Mouse (Mus musculus): ENCODE results near the gene Skap1. TPM values are rescaled to one million over a fixed set of nuclear protein-coding genes. Genes with fewer than 3 reads are reported as not detected.
A peak's percentile ranks its signal among the peaks of the same experiment; 100 is the strongest.

Gene Skap1
- polyA plus RNA-seq, 1 experiment from 2014 or later = 6.5 TPM

DNA sequence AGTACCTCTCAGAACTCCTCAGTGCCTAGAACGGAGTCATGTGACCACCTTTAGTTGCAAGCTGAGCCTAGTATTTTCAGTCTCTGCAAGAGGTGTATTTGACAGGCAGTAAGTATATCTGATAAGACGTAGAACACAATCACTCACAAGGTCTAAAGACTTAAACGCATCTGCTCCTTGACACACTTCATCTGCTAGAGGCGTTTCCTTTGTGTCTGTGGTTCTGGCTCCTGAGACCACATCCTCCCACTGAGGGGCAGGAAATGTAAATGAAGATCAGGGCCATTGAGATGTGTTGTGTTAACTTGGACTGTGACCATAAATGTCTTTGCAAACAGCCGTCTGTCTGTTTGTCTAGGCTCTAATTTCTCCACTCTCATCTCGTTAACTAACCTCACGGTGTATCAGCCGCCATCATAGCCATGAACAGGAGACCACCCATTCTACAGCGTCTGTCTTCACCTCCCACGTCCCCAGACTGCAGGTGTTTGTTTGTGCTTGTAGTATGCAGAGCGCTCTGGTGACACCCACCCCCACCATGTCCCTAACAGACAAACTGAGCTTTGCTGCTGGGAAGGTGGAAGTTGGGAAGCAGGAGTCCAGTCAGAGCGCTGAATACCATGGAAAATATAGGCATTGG lies 22.7 kb upstream of the Skap1 start:
- no peak for ATAC-seq (ENCODE audit: low FRiP score, low read depth)
- H3K9ac ChIP-seq = no peak overlapping the region
- H3K9me3 ChIP-seq = no peaks in the 10 kb centered on the region
- 68% methylated on average over 12 of the region's 12 CpGs for WGBS
- H3K27me3 ChIP-seq = no peaks in the 10 kb centered on the region
- no peak overlapping the region for H3K4me3 ChIP-seq
- no peak overlapping the region for H3K4me2 ChIP-seq
- H3K4me1 ChIP-seq (replicated peaks) = peaks cover 10% of the 10 kb centered on the region
- H3K36me3 ChIP-seq = no peaks in the 10 kb centered on the region
- H3K27ac ChIP-seq (replicated peaks) = no peak overlapping the region

DNA sequence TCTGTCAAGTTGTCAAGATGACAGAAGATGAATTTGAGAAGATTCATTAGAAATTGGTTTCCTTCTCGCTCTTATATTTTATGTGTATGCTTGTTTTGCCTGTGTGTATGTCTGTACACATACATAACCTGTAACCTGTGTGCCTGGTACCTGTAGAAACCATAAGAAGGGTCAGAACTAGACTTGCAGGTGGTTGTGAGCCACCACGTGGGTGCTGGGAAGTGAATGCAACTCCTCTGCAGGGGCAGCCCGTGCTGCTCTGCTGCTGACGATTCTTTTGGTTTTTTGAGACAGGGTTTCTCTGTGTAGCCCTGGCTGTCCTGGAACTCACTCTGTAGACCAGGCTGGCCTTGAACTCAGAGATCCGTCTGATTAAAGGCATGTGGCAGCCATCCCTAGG lies 21.9 kb upstream of the Skap1 start:
- no peak for ATAC-seq (ENCODE audit: low FRiP score, low read depth)
- Histone ChIP-seq H3K27me3 (no peaks in the 10 kb centered on the region), H3K4me3 (no peak overlapping the region), H3K27ac (replicated peaks) (no peak overlapping the region), H3K9ac (no peak overlapping the region), H3K4me1 (replicated peaks) (peaks cover 10% of the 10 kb centered on the region), H3K9me3 (no peaks in the 10 kb centered on the region), H3K4me2 (no peak overlapping the region), H3K36me3 (no peaks in the 10 kb centered on the region)
- WGBS = 90% methylated on average over 5 of the region's 5 CpGs

- H3K9ac ChIP-seq = no peak overlapping the region
- H3K4me1 ChIP-seq (replicated peaks) = no peaks in the 10 kb centered on the region
- H3K36me3 ChIP-seq = no peaks in the 10 kb centered on the region
- 0 out of 2 replicates have a peak overlapping the region, but pooled peaks have one; percentile 15 for H3K27ac ChIP-seq (replicated peaks)
- 44% methylated on average over 24 of the region's 24 CpGs for WGBS
- ATAC-seq (ENCODE audit: low FRiP score, low read depth) = no peak
- no peaks in the 10 kb centered on the region for H3K9me3 ChIP-seq
- H3K4me3 ChIP-seq = no peak overlapping the region
- H3K27me3 ChIP-seq = no peaks in the 10 kb centered on the region
- H3K4me2 ChIP-seq = no peak overlapping the region
Measured at GRCm38 (mm10) chr11:96447931-96448330, 16.5 kb upstream of the Skap1 start.

DNA sequence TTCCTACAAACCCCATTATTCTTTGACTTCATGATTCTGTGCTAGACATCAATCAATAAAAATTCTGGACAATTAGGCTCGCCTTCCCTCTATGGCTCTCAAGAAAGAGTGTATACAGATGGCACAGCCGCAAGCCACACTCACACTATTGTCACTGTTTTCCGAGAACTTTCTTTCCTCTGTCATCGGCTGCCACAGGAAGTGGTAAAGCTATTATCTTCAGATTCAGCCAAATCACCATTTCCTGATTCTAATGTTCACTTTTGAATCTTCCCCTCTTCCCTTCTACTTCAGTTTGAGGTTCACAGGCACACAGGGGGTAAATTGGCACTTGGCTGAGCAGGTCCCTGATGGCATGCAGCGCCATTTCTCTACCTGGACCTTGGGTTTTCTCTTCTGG lies 9.3 kb upstream of the Skap1 start:
- no peak for ATAC-seq (ENCODE audit: low FRiP score, low read depth)
- no peaks in the 10 kb centered on the region for H3K9me3 ChIP-seq
- no peaks in the 10 kb centered on the region for H3K36me3 ChIP-seq
- WGBS = 75% methylated on average over 5 of the region's 5 CpGs
- H3K27me3 ChIP-seq = no peaks in the 10 kb centered on the region
- H3K9ac ChIP-seq = no peak overlapping the region
- H3K4me3 ChIP-seq = no peak overlapping the region
- peak overlapping the region; percentile 76; the same call in 1 of the 2 replicates for H3K27ac ChIP-seq (replicated peaks)
- no peak overlapping the region for H3K4me2 ChIP-seq
- peaks cover 30% of the 10 kb centered on the region for H3K4me1 ChIP-seq (replicated peaks)

- Histone ChIP-seq H3K4me3 (no peak overlapping the region), H3K36me3 (no peaks in the 10 kb centered on the region), H3K27ac (replicated peaks) (peak overlapping the region; percentile 76), H3K9ac (no peak overlapping the region), H3K27me3 (no peaks in the 10 kb centered on the region), H3K9me3 (no peaks in the 10 kb centered on the region), H3K4me1 (replicated peaks) (peaks cover 30% of the 10 kb centered on the region), H3K4me2 (no peak overlapping the region)
- no peak for ATAC-seq (ENCODE audit: low FRiP score, low read depth)
- WGBS = 75% methylated on average over 6 of the region's 6 CpGs
Measured at GRCm38 (mm10) chr11:96455699-96456326, 8.6 kb upstream of the Skap1 start.

DNA sequence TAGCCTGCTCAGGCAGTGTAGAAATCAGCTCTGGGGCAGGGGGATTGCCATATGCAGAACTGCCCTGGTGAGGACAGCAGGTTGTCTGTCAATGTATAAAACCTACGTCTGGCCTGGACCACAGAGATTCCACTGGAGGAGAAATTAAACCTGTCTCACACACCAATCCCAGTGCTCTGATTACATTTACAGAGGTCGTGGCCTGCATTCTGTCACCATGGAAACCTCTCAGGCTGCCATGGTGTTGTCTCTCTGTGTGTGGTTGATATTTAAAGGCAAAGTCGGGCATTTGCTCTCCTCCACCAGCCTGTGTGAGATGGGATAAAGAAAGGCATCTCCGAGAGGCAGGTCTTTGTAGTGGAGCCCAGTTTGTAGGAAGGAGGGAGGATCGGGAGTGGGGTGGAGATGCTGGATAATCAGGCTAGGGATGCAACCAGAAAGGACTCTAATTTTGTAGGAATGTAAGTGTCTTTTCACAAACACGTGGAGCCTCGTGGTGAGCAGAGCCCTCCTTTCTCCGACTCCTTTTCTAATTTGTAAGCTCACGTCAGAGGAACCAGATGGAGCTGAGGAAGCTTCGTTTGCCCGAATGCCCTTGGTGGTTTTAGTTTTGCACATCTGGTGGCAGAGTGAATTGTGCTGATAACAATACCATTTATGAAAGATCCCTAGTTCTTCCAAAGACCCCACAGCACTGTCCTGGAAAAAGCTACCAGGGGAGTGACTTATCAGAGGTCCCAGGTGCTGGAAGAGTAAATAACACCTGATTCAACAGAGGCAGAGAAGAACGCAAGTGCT lies 7.7 kb upstream of the Skap1 start:
- Histone ChIP-seq H3K4me3 (no peak overlapping the region), H3K9ac (no peak overlapping the region), H3K27me3 (no peaks in the 10 kb centered on the region), H3K36me3 (no peaks in the 10 kb centered on the region), H3K4me1 (replicated peaks) (peaks cover 37% of the 10 kb centered on the region), H3K4me2 (peak overlapping the region; percentile 6; the same call in 1 of the 2 replicates), H3K27ac (replicated peaks) (peak overlapping the region; percentile 76), H3K9me3 (no peaks in the 10 kb centered on the region)
- peak; percentile 84 for ATAC-seq (ENCODE audit: low FRiP score, low read depth)
- WGBS = 11% methylated on average over 12 of the region's 12 CpGs

DNA sequence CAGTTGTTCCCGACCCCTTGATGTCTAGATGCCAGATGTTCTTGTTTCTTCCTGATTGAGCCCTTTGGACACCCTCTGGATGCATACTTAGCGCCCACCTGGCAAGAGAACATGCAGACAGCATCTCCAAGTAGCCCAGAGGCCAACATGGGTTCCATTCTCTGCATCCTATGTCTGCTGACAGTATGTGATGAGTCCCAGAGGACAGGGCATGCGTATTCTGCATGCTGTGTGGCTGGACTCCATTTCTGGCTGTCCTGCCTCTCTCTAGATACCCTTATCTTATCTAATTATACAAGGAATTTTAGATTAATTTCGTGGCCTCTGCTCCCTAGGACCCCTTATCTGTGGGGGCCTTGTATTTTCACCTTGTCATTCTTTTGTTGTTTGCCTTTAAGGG lies 2.6 kb upstream of the Skap1 start:
- ATAC-seq (ENCODE audit: low FRiP score, low read depth) = peak; percentile 10; the same call in 1 of the 2 replicates
- no peak overlapping the region for H3K4me3 ChIP-seq
- peak overlapping the region; percentile 22 for H3K4me2 ChIP-seq
- H3K9ac ChIP-seq = no peak overlapping the region
- H3K4me1 ChIP-seq (replicated peaks) = peaks cover 44% of the 10 kb centered on the region
- no peaks in the 10 kb centered on the region for H3K9me3 ChIP-seq
- peak overlapping the region; percentile 86 for H3K27ac ChIP-seq (replicated peaks)
- H3K27me3 ChIP-seq = no peaks in the 10 kb centered on the region
- 35% methylated on average over 4 of the region's 4 CpGs for WGBS
- no peaks in the 10 kb centered on the region for H3K36me3 ChIP-seq

GRCm38 (mm10) chr11:96462191-96462752 lies 2.1 kb upstream of the Skap1 start:
- 3% methylated on average over 9 of the region's 9 CpGs for WGBS
- no peaks in the 10 kb centered on the region for H3K36me3 ChIP-seq
- H3K27me3 ChIP-seq = no peaks in the 10 kb centered on the region
- no peak overlapping the region for H3K9ac ChIP-seq
- peak overlapping the region; percentile 86 for H3K27ac ChIP-seq (replicated peaks)
- no peak overlapping the region for H3K4me3 ChIP-seq
- H3K4me1 ChIP-seq (replicated peaks) = peaks cover 43% of the 10 kb centered on the region
- no peaks in the 10 kb centered on the region for H3K9me3 ChIP-seq
- H3K4me2 ChIP-seq = peak overlapping the region; percentile 22
- peak; percentile 84 for ATAC-seq (ENCODE audit: low FRiP score, low read depth)

- H3K27ac ChIP-seq (replicated peaks) = no peak overlapping the region
- WGBS = 20% methylated on average over 5 of the region's 5 CpGs
- peak overlapping the region; percentile 84 for H3K4me2 ChIP-seq
- no peaks in the 10 kb centered on the region for H3K27me3 ChIP-seq
- H3K4me3 ChIP-seq = peak overlapping the region; percentile 35
- ATAC-seq (ENCODE audit: low FRiP score, low read depth) = no peak; the same call in 1 of the 2 replicates
- H3K36me3 ChIP-seq = no peaks in the 10 kb centered on the region
- peak overlapping the region; percentile 39; the same call in 1 of the 2 replicates for H3K9ac ChIP-seq
- H3K4me1 ChIP-seq (replicated peaks) = peaks cover 40% of the 10 kb centered on the region
- H3K9me3 ChIP-seq = no peaks in the 10 kb centered on the region
Measured at GRCm38 (mm10) chr11:96464716-96465060, 295 bp downstream of the Skap1 start.

- WGBS = 75% methylated on average over 10 of the region's 10 CpGs
- Histone ChIP-seq H3K4me2 (no peak overlapping the region), H3K4me3 (no peak overlapping the region), H3K9ac (no peak overlapping the region), H3K36me3 (no peaks in the 10 kb centered on the region), H3K9me3 (no peaks in the 10 kb centered on the region), H3K4me1 (replicated peaks) (peaks cover 40% of the 10 kb centered on the region), H3K27ac (replicated peaks) (no peak overlapping the region), H3K27me3 (no peaks in the 10 kb centered on the region)
- no peak for ATAC-seq (ENCODE audit: low FRiP score, low read depth)
Measured at GRCm38 (mm10) chr11:96465426-96466056, 1.1 kb downstream of the Skap1 start.

GRCm38 (mm10) chr11:96466382-96466781 lies 2.0 kb downstream of the Skap1 start:
- Histone ChIP-seq H3K36me3 (no peaks in the 10 kb centered on the region), H3K27ac (replicated peaks) (peak overlapping the region; percentile 28; the same call in 1 of the 2 replicates), H3K4me2 (no peak overlapping the region), H3K27me3 (no peaks in the 10 kb centered on the region), H3K9me3 (no peaks in the 10 kb centered on the region), H3K4me1 (replicated peaks) (peaks cover 36% of the 10 kb centered on the region), H3K4me3 (no peak overlapping the region), H3K9ac (no peak overlapping the region)
- ATAC-seq (ENCODE audit: low FRiP score, low read depth) = no peak
- 34% methylated on average over 7 of the region's 7 CpGs for WGBS

All from hindbrain, embryonic 15.5 days (tissue).